Mouse (Mus musculus) lung, embryonic 14.5 days (tissue): Measurements from ENCODE around the gene Ccdc122. TPM values are rescaled to one million over a fixed set of nuclear protein-coding genes. Genes with fewer than 3 reads are reported as not detected.
"Not testable (repeated sequence)": the region's sequence is repeated elsewhere in the genome, so short reads cannot be mapped to it uniquely, and the experiment has no call there.

ENCODE experiments used
- ATAC-seq: fragments of 200-750 bp; cut with Nextera tagmentation; 2 replicates; pipeline ENCODE4 v1.8.0; 2017; ENCODE audit warnings: mild to moderate bottlenecking, moderate TSS enrichment, moderate library complexity; ENCODE audit not compliant: insufficient read depth
- DNase-seq: peaks from one replicate; pipeline ENCODE4 v3.0.0-alpha.2; 2015
- H3K27ac ChIP-seq: fragments of 300-500 bp; sonication (generic); 2 replicates; pipeline ENCODE4 v1.5.1; 2014; ENCODE audit warnings: low read depth, mild to moderate bottlenecking, moderate library complexity
- H3K27me3 ChIP-seq: fragments of 300-500 bp; sonication (generic); 2 replicates; pipeline ENCODE4 v1.6.1; 2014; ENCODE audit warnings: low read length, control low read depth; ENCODE audit not compliant: insufficient read depth
- H3K36me3 ChIP-seq: fragments of 300-500 bp; sonication (generic); 2 replicates; pipeline ENCODE4 v1.6.1; 2014; ENCODE audit warnings: control low read depth; ENCODE audit not compliant: insufficient read depth
- H3K4me1 ChIP-seq: fragments of 300-500 bp; sonication (generic); 2 replicates; pipeline ENCODE4 v1.6.1; 2014; ENCODE audit warnings: antibody characterized with exemption, control low read depth; ENCODE audit not compliant: insufficient read depth
- H3K4me2 ChIP-seq: fragments of 300-500 bp; sonication (generic); 2 replicates; pipeline ENCODE4 v1.6.1; 2014; ENCODE audit warnings: mild to moderate bottlenecking
- H3K4me3 ChIP-seq: fragments of 300-500 bp; sonication (generic); 2 replicates; pipeline ENCODE4 v1.5.1; 2014; ENCODE audit warnings: low read depth, low read length
- H3K9ac ChIP-seq: fragments of 300-500 bp; sonication (generic); 2 replicates; pipeline ENCODE4 v1.6.1; 2014
- H3K9me3 ChIP-seq: fragments of 300-500 bp; sonication (generic); 2 replicates; pipeline ENCODE4 v1.6.1; 2016; ENCODE audit warnings: low read depth, low read length, control low read depth
- CTCF ChIP-seq: IDR thresholded peaks from 2 replicates; pipeline ENCODE4 v1.5.1; 2016; ENCODE audit warnings: antibody characterized with exemption, low read depth
- WGBS: fragments of 180-500 bp; shearing (Covaris S2); extraction: QIAGEN DNeasy Blood & Tissue Kit; methylation state at CpG from one replicate; pipeline ENCODE4 v1.1.7; 2014; 5-methylcytosine and 5-hydroxymethylcytosine counted together
- polyA plus RNA-seq: library from polyadenylated mRNA; unstranded; fragments of >200 nt; fragmentation: Nextera tagmentation; extraction: Ambion mirVana; gene quantifications from 2 replicates; pipeline ENCODE4 v1.2.1, GENCODE M21; 2014

The Ccdc122 gene
- polyA plus RNA-seq, result 4.9 and 7.0 TPM in 2 replicates

DNA sequence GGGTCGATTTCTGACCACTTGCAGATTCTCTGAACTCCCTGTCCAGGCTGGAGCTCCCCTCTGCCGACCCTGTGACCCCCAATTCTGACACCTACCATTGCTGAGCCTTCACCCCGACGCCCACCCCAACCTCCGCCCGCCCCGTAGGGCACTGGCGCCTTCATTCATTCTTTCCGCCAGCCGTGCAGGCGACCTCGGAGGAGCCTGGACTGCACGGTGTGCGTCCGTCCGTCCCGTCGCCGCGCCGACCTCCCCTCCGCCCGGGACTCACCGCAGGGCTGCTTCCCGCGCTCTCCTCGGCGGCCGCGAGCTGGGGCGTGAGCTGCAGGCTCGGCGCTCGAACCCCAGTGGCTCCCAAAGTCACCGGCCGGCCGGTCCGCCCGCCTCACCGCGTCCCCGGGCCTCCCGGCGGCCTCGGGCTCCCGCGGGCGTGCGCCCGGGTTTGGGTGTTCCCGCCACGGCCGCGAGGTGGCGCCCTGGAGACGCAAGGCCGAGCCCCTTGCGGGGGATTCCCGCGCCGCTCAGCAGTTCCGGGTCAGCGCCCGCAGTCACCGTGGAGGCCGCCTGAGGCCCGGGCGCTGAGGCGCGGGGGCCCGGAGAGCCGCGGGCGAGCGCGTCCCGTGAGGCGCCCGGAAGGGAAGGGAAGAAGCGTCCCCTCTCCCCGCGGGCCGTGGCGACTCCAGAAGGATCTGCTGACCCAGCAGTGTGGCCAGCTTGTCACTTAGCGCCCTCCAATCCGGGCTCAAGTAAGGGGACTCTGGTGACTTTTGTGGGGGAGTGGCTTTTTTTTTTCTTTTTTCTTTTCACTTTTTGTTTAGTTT is at the start of gene Ccdc122, which contains the start of gene Lacc1:
Gene Ccdc122 (plus strand): TSS at position 547 of the 821 bp plus-strand sequence.
Gene Lacc1 (minus strand): TSS at position 679 of the 821 bp plus-strand sequence.
- H3K27ac ChIP-seq, result peak within 1 kb of the TSS; percentile 46
- WGBS, result under 1% methylated on average over 84 of the region's 86 CpGs
- no peaks in the 10 kb centered on the region for H3K9me3 ChIP-seq

DNA sequence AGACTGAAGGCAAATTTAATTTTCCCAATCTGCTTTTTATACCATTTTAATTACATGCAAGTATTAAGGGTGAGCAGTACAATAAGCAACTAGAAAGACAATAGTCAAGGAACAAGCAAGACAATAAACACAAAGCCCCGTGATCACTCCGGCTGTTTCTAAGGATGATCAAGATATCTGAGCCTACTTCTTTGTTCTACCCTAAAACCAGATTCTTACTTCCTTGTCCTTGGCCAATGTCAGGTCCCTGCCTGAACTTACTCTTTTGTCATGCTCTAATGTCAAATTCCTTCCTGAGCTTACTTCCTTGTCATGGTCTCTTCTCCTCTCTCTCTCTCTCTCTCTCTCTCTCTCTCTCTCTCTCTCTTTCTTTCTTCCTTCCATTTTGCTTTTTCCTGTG is 46.2 kb upstream of the Ccdc122 start:
- H3K4me1 ChIP-seq, H3K4me2 ChIP-seq, ATAC-seq, H3K9me3 ChIP-seq, H3K36me3 ChIP-seq, H3K9ac ChIP-seq, H3K4me3 ChIP-seq, DNase-seq, H3K27ac ChIP-seq, H3K27me3 ChIP-seq: not testable (repeated sequence)
- WGBS, result 86% methylated on average over 2 of the region's 2 CpGs

More for the DNA sequence above, at the start of gene Ccdc122, which contains the start of gene Lacc1:
- Histone ChIP-seq H3K4me2 (peak within 1 kb of the TSS; percentile 84), H3K36me3 (no peaks in the 10 kb centered on the region), H3K4me3 (peak within 1 kb of the TSS; percentile 70), H3K9ac (peak within 1 kb of the TSS; percentile 82), H3K4me1 (no peaks in the 10 kb centered on the region; the same call in 1 of the 2 replicates), H3K27me3 (no peaks in the 10 kb centered on the region)
- TF ChIP-seq CTCF, result peak; percentile 57
- DNase-seq (peak; percentile 88), ATAC-seq (peak; percentile 87)

DNA sequence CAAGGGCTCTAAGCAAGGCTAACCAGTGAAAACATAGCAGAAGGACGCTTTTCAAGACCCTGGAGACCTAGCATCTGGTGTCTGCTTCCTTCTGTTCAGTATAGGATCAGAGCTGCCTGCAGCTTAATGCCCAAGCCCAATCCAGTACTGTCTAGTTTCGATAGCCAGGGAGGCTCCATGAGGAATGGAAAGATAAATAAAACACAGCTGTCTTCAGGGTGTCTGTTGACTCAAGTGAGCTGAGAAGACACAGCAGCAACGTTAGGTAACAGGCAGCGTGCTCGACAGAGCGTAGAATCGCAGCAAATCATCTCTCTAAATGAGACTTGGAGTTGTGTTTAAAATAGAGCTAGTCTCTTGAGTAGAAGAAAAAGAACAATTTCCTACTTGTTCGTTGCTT is 31.8 kb upstream of the Ccdc122 start:
- Histone ChIP-seq H3K4me3 (no peak overlapping the region), H3K9ac (no peak overlapping the region), H3K27ac (no peak overlapping the region), H3K4me1 (peaks cover 14% of the 10 kb centered on the region), H3K4me2 (no peak overlapping the region), H3K9me3 (no peaks in the 10 kb centered on the region), H3K36me3 (no peaks in the 10 kb centered on the region), H3K27me3 (no peaks in the 10 kb centered on the region)
- 25% methylated on average over 8 of the region's 8 CpGs for WGBS
- no peak for TF ChIP-seq CTCF
- ATAC-seq (peak; percentile 77), DNase-seq (peak; percentile 48)

DNA sequence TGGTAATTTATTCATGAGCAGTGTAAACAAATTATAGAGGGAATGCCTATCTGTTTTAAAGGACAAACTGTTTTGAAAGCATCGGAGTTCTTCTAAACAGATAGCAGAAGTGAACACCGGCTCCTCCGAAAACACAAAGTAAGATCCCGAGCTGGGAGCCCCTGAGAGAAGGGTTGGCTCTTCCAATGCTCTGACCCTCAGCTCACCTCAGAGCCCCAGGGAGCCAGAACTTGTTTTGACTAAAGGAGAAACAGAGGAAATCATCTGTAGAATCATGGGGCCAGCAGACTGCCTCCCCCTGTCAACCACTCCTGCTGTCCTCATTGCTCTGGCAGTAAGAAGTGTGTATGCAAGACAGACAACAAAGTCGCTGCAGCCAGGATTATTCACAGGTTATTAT is 31.0 kb upstream of the Ccdc122 start:
- DNase-seq, result no peak
- no peaks in the 10 kb centered on the region for H3K36me3 ChIP-seq
- H3K4me2 ChIP-seq, result no peak overlapping the region
- no peak overlapping the region for H3K27ac ChIP-seq
- H3K9ac ChIP-seq, result no peak overlapping the region
- no peaks in the 10 kb centered on the region for H3K27me3 ChIP-seq
- peaks cover 14% of the 10 kb centered on the region for H3K4me1 ChIP-seq
- no peak overlapping the region for H3K4me3 ChIP-seq
- TF ChIP-seq CTCF, result no peak
- no peak for ATAC-seq
- no peaks in the 10 kb centered on the region for H3K9me3 ChIP-seq
- 52% methylated on average over 5 of the region's 5 CpGs for WGBS

DNA sequence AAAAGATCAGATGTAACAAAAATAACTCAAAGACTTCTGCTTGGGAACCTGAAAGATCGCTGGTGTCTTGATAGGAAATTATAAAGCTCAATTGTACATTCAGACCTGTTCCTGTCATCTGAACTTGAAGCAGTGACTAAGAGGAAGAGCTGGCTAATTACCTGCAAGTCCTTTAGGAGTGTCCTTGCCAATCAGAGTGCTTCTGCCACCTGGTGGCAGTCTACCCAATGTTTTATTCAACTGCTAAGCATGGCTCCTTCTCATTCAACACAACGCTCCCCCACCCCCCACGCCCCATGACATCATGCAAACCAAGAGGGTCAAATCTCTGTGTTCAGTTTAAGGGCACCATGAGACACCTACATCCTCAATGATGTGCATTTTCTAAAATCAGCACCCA is 28.3 kb upstream of the Ccdc122 start:
- no peak for ATAC-seq
- H3K4me3 ChIP-seq, result no peak overlapping the region
- H3K27ac ChIP-seq, result no peak overlapping the region
- H3K36me3 ChIP-seq, result no peaks in the 10 kb centered on the region
- no peaks in the 10 kb centered on the region for H3K9me3 ChIP-seq
- DNase-seq, result peak; percentile 90
- no peak overlapping the region for H3K9ac ChIP-seq
- H3K4me2 ChIP-seq, result no peak overlapping the region
- H3K4me1 ChIP-seq, result peaks cover 14% of the 10 kb centered on the region
- 11% methylated on average over 3 of the region's 3 CpGs for WGBS
- H3K27me3 ChIP-seq, result no peaks in the 10 kb centered on the region
- TF ChIP-seq CTCF, result peak; percentile 84

DNA sequence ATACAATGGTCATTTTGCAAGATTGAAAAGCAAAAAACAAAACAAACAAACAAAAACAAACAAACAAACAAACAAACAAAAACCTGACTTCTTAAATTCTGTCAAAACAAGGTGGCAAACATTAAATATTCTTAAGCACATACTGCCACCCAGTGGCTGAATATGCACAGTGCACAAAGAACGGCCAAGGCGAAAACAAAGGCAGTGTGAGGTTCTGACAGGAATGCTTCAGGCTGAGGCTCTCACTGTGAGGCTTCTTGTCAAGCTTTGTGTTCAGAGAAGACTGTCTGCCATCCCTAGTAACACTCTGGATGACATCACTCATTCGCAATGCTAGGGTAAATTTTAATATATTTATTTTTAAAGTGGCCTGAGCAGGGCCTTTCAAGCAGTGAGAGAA is 24.8 kb upstream of the Ccdc122 start:
- H3K4me3 ChIP-seq, result no peak overlapping the region
- no peak overlapping the region for H3K9ac ChIP-seq
- H3K4me1 ChIP-seq, result no peaks in the 10 kb centered on the region
- WGBS, result 2% methylated on average over 3 of the region's 3 CpGs
- no peaks in the 10 kb centered on the region for H3K9me3 ChIP-seq
- no peaks in the 10 kb centered on the region for H3K27me3 ChIP-seq
- peak; percentile 92 for DNase-seq
- H3K4me2 ChIP-seq, result no peak overlapping the region
- TF ChIP-seq CTCF, result peak; percentile 92
- ATAC-seq, result 0 out of 2 replicates have a peak, but pooled peaks have one; percentile 47
- H3K36me3 ChIP-seq, result no peaks in the 10 kb centered on the region
- H3K27ac ChIP-seq, result no peak overlapping the region

DNA sequence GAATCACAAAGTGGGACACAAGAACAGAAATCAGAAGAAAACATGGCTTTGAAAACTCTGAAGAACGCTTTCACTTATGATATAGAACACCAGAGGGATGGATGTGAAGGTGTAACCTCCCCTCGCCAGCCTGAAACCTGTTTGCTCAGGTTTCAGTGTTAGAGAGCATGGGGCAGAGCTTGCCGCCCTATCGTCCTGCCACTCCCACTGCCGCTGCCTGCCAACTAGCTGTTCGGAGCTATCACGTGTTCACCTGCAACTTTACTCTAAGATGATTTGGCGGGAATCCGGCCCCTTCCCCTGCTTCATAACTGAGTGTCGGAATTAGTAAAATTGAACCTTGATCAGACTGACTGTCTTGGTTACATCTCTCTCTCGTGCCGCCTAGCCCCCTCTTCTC is 19.8 kb upstream of the Ccdc122 start:
- DNase-seq, H3K27me3 ChIP-seq, ATAC-seq, H3K27ac ChIP-seq, H3K9me3 ChIP-seq, H3K4me3 ChIP-seq, H3K4me1 ChIP-seq, H3K9ac ChIP-seq, H3K36me3 ChIP-seq: not testable (repeated sequence)
- 41% methylated on average over 12 of the region's 12 CpGs for whole genome bisulfite sequencing
- peak overlapping the region; percentile 12; the same call in 1 of the 2 replicates for H3K4me2 ChIP-seq
